9 mouse cellular contexts compared by ENCODE assay signal in genomic region chr9:121335568-121335967, GRCm38 (mm10). TPM values are rescaled to one million over a fixed set of nuclear protein-coding genes. Genes with fewer than 3 reads are reported as not detected.
DNase-seq lines count a peak whose midpoint lies in the region; ATAC-seq and TF ChIP-seq lines count a peak whose summit lies in the region.
"Had no signal": no experiment of that assay in that cellular context is flagged by ENCODE, and none has a peak within 500 bp of the region (broad histone marks: within the 10 kb centered on the region; RNA-seq: fewer than 3 reads in every experiment).

No protein-coding gene starts in this region.

- no peaks in the 10 kb centered on the region for H3K9me3 ChIP-seq in ES-Bruce4 (replicated peaks; ENCODE audit: control insufficient read depth, insufficient read depth, low read length, poor library complexity, severe bottlenecking)
- no peaks in the 10 kb centered on the region for H3K9me3 ChIP-seq in embryonic facial prominence, embryonic 12.5 days
- H3K9me3 ChIP-seq in hindbrain, embryonic 14.5 days (ENCODE audit: control insufficient read depth, low read length) = no peaks in the 10 kb centered on the region
- no peaks in the 10 kb centered on the region for H3K9me3 ChIP-seq in limb, embryonic 13.5 days

- peak overlapping the region; percentile 60; the same call in 1 of the 2 replicates for H3K9ac ChIP-seq in ES-Bruce4 (ENCODE audit: low read depth, poor library complexity, severe bottlenecking)
- H3K9ac ChIP-seq in embryonic facial prominence, embryonic 12.5 days = no peak overlapping the region
- H3K9ac ChIP-seq in hindbrain, embryonic 14.5 days = no peak overlapping the region
- H3K9ac ChIP-seq in limb, embryonic 13.5 days = no peak overlapping the region

- 45% methylated on average over 7 of the region's 7 CpGs for WGBS in embryonic facial prominence, embryonic 12.5 days
- WGBS in hindbrain, embryonic 14.5 days = 32% methylated on average over 7 of the region's 7 CpGs
- WGBS in limb, embryonic 13.5 days = 62% methylated on average over 7 of the region's 7 CpGs

- peak overlapping the region; percentile 93 for H3K27ac ChIP-seq in ES-Bruce4 (ENCODE audit: insufficient read depth, low read length)
- H3K27ac ChIP-seq in embryonic facial prominence, embryonic 12.5 days = peak overlapping the region; percentile 64
- H3K27ac ChIP-seq in hindbrain, embryonic 14.5 days = 0 out of 2 replicates have a peak overlapping the region, but pooled peaks have one; percentile 32
- peak overlapping the region; percentile 40; the same call in 1 of the 2 replicates for H3K27ac ChIP-seq in limb, embryonic 13.5 days

- no peaks in the 10 kb centered on the region for H3K27me3 ChIP-seq in ES-Bruce4 (ENCODE audit: control insufficient read depth, insufficient read depth, low read length, poor library complexity, severe bottlenecking)
- no peaks in the 10 kb centered on the region for H3K27me3 ChIP-seq in embryonic facial prominence, embryonic 12.5 days
- no peaks in the 10 kb centered on the region for H3K27me3 ChIP-seq in hindbrain, embryonic 14.5 days (ENCODE audit: control insufficient read depth, insufficient read depth, low read length)
- H3K27me3 ChIP-seq in limb, embryonic 13.5 days = no peaks in the 10 kb centered on the region

- peaks cover 16% of the 10 kb centered on the region for H3K4me1 ChIP-seq in ES-Bruce4 (ENCODE audit: control insufficient read depth, insufficient read depth, low read length)
- peaks cover 67% of the 10 kb centered on the region for H3K4me1 ChIP-seq in embryonic facial prominence, embryonic 12.5 days
- H3K4me1 ChIP-seq in hindbrain, embryonic 14.5 days (replicated peaks; ENCODE audit: control insufficient read depth, insufficient read depth, low read length) = peaks cover 50% of the 10 kb centered on the region
- H3K4me1 ChIP-seq in limb, embryonic 13.5 days = peaks cover 73% of the 10 kb centered on the region

- TF ChIP-seq EP300 in ES-Bruce4 (IDR thresholded peaks at IDR 0.05; ENCODE audit: insufficient read depth, low read depth, low read length) = peak; percentile 99

- H3K4me3 ChIP-seq in ES-Bruce4 (ENCODE audit: low read depth, low read length) = 0 out of 2 replicates have a peak overlapping the region, but pooled peaks have one; percentile 17
- H3K4me3 ChIP-seq in embryonic facial prominence, embryonic 12.5 days = no peak overlapping the region
- H3K4me3 ChIP-seq in hindbrain, embryonic 14.5 days (replicated peaks; ENCODE audit: low read length) = no peak overlapping the region
- H3K4me3 ChIP-seq in limb, embryonic 13.5 days = no peak overlapping the region

- no peak for ATAC-seq in embryonic facial prominence, embryonic 12.5 days (ENCODE audit: insufficient number of reproducible peaks, insufficient read depth, low FRiP score, low TSS enrichment)
- no peak for ATAC-seq in hindbrain, embryonic 14.5 days (ENCODE audit: low FRiP score)
- ATAC-seq in limb, embryonic 13.5 days (ENCODE audit: low FRiP score, low read depth) = no peak
- ATAC-seq in frontal cortex, adult (ENCODE audit: low TSS enrichment) = no peak
- ATAC-seq in granulocyte monocyte progenitor cell, adult 5-6 weeks (replicated peaks; ENCODE audit: poor library complexity, severe bottlenecking) = no peak

- DNase-seq in hindbrain, embryonic 14.5 days (ENCODE audit: low spot score) = no peak
- DNase-seq in right cerebral cortex, postnatal 25 days = no peak
- DNase-seq in right cerebral cortex, postnatal 36 days (ENCODE audit: low spot score in 2 of 2) = no peak
- DNase-seq: cerebellum, postnatal 14 days had no signal

- 0 out of 2 replicates have a peak overlapping the region, but pooled peaks have one; percentile 9 for H3K4me2 ChIP-seq in embryonic facial prominence, embryonic 12.5 days (replicated peaks)
- no peak overlapping the region for H3K4me2 ChIP-seq in hindbrain, embryonic 14.5 days (replicated peaks)
- H3K4me2 ChIP-seq in limb, embryonic 13.5 days (replicated peaks) = no peak overlapping the region

- no peak for TF ChIP-seq POLR2A in ES-Bruce4 (IDR thresholded peaks at IDR 0.05; ENCODE audit: insufficient read depth, low read length)

- H3K36me3 ChIP-seq in ES-Bruce4 (ENCODE audit: control insufficient read depth, insufficient read depth, low read length, poor library complexity, severe bottlenecking) = no peaks in the 10 kb centered on the region
- H3K36me3 ChIP-seq in embryonic facial prominence, embryonic 12.5 days = no peaks in the 10 kb centered on the region
- no peaks in the 10 kb centered on the region for H3K36me3 ChIP-seq in hindbrain, embryonic 14.5 days (replicated peaks; ENCODE audit: control insufficient read depth, insufficient read depth)
- H3K36me3 ChIP-seq in limb, embryonic 13.5 days = no peaks in the 10 kb centered on the region

- no peak for TF ChIP-seq CTCF in ES-Bruce4 (IDR thresholded peaks at IDR 0.05; ENCODE audit: low read depth, low read length)

RNA-seq across cellular contexts. Expression of gene Trak1, which starts 38.3 kb away (rescaled TPM):
- 40.3 and 44.1 TPM in 2 replicates for polyA plus RNA-seq in ES-Bruce4 (2011; ENCODE audit: insufficient read depth, insufficient read length, low read depth, missing spikeins)
- polyA plus RNA-seq in embryonic facial prominence, embryonic 12.5 days (2016; fragmentation: Nextera tagmentation; extraction: Ambion mirVana) = 20.0 and 20.7 TPM in 2 replicates
- polyA plus RNA-seq in hindbrain, embryonic 14.5 days (2014; fragmentation: Nextera tagmentation; extraction: Ambion mirVana) = 63.0 and 65.9 TPM in 2 replicates
- polyA plus RNA-seq in limb, embryonic 13.5 days (2015; fragmentation: Nextera tagmentation; extraction: Ambion mirVana) = 17.0 and 17.7 TPM in 2 replicates
- total RNA-seq in granulocyte monocyte progenitor cell, adult 5-6 weeks (2014; fragmentation: Nextera tagmentation) = 29.7 and 42.5 TPM in 2 replicates
- 15.9 and 25.3 TPM in 2 replicates for total RNA-seq in granulocyte monocyte progenitor cell, adult 5-6 weeks (2017)

RNA-seq across cellular contexts. Expression of gene Ulk4, which starts 58.6 kb away (rescaled TPM):
- polyA plus RNA-seq in ES-Bruce4 (2011; ENCODE audit: insufficient read depth, insufficient read length, low read depth, missing spikeins) = 3.1 and 3.3 TPM in 2 replicates
- 191 and 198 TPM in 2 replicates for polyA plus RNA-seq in embryonic facial prominence, embryonic 12.5 days (2016; fragmentation: Nextera tagmentation; extraction: Ambion mirVana)
- polyA plus RNA-seq in hindbrain, embryonic 14.5 days (2014; fragmentation: Nextera tagmentation; extraction: Ambion mirVana) = 50.0 and 65.6 TPM in 2 replicates
- 167 and 187 TPM in 2 replicates for polyA plus RNA-seq in limb, embryonic 13.5 days (2015; fragmentation: Nextera tagmentation; extraction: Ambion mirVana)
- total RNA-seq in granulocyte monocyte progenitor cell, adult 5-6 weeks (2014; fragmentation: Nextera tagmentation) = 1.4 TPM in 1 of 2 replicates, not detected in the other
- 2.6 and 3.2 TPM in 2 replicates for total RNA-seq in granulocyte monocyte progenitor cell, adult 5-6 weeks (2017)

Comparison
In these comparisons a context has a peak if more than half of its experiments do, and no peak if none do; other contexts are left out.
1. H3K27ac ChIP-seq: peak in every context shown above with its lines; median percentile 93 in ES-Bruce4; 64 in embryonic facial prominence, embryonic 12.5 days; 40 in limb, embryonic 13.5 days; 32 in hindbrain, embryonic 14.5 days.
2. RNA of gene Ulk4, which starts 58.6 kb away (polyA plus RNA-seq): 191 to 198 TPM in embryonic facial prominence, embryonic 12.5 days, 167 to 187 TPM in limb, embryonic 13.5 days and 50.0 to 65.6 TPM in hindbrain, embryonic 14.5 days; 3.1 to 3.3 TPM in ES-Bruce4; every median in the first group is over 10 times any median in the second.